Mouse (Mus musculus): ENCODE measurements around the gene Plch2. TPM values are rescaled to one million over a fixed set of nuclear protein-coding genes. Genes with fewer than 3 reads are reported as not detected.

Gene Plch2
- polyA plus RNA-seq, 1 experiment from 2014 or later = 27.4 TPM

DNA sequence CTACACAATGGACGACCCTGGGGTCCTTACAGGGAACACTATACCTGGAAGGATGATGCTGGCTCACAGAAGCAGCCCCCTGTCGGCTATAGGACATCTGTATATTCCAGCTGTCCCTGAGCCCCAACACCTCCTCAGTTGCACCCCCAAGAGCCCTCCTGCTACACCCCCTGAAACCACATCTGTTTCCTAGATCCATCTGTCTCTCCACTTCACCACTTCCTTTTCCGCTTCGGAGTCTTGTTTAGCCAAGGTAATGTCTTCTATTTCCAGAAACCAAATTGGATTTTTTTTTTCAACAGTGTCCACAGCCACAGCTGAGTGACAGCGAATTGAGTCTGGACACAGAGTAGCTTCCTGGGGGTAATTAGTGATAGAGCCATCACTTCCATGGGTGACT, 57.2 kb downstream of the Plch2 start:
- Histone ChIP-seq H3K9ac (ENCODE audit: low read length) (no peak overlapping the region), H3K4me2 (ENCODE audit: low read depth, low read length) (no peak overlapping the region), H3K27ac (ENCODE audit: low read length) (no peak overlapping the region), H3K4me1 (ENCODE audit: control insufficient read depth, insufficient read depth, low read length) (no peaks in the 10 kb centered on the region), H3K27me3 (ENCODE audit: control insufficient read depth, insufficient read depth, low read length) (no peaks in the 10 kb centered on the region), H3K9me3 (replicated peaks; ENCODE audit: control insufficient read depth, low read length) (no peaks in the 10 kb centered on the region), H3K36me3 (ENCODE audit: control insufficient read depth, insufficient read depth, low read length) (no peaks in the 10 kb centered on the region), H3K4me3 (replicated peaks; ENCODE audit: low read length) (no peak overlapping the region)
- no peak for ATAC-seq (ENCODE audit: insufficient read depth, low FRiP score)
- WGBS = 70% methylated on average over 5 of the region's 5 CpGs

DNA sequence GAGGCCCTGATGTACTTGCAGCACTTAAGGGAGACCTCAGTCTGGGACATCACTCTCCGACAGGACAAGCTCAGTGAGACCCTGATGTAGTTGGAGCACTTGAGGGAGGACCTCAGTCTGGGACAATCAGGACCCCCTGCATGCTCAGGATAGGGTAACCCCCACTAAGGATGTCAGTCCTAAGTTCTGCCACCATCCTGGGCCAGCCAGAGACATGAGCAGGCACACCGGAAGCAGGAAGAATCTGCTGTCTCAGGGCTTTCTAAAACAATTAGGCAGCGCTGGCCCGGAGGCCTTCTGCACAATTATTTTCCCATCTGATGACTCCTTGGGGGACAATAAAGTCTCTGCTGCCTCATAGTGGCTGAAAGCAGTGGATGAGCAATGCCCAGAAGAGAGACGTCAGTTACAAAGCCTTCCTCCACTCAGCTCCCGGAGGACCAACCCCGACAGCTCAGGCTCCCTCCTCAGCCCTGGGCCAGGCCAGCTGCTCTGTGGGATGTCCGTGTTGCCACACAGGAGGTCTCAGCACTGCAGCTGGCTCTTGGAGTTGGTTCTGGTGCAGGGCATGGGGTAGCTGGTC, 59.9 kb downstream of the Plch2 start:
- ATAC-seq (ENCODE audit: insufficient read depth, low FRiP score) = no peak

DNA sequence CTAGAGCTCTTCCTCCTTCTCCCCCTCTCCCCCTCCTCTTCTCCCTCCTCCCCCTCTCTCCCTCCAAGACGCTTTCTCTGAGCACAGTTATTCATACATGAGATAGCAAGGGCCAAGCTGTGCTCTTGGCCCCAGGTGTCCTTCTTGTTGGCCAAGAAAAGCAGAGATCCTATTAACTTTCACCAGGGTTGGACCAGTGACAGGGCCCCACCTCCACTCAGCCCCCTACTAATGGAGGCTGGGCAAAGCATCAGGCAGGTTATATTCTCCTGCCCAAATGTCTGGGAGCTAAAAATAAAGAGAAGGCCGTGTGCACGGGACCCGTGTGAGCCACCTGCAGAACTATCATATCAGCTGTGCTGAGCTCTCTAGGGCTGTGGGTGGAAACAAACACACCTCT, 61.7 kb downstream of the Plch2 start:
- H3K27me3 ChIP-seq (ENCODE audit: control insufficient read depth, insufficient read depth, low read length) = no peaks in the 10 kb centered on the region
- no peak overlapping the region for H3K27ac ChIP-seq (ENCODE audit: low read length)
- H3K9me3 ChIP-seq (replicated peaks; ENCODE audit: control insufficient read depth, low read length) = no peaks in the 10 kb centered on the region
- WGBS = 62% methylated on average over 4 of the region's 4 CpGs
- no peak overlapping the region for H3K9ac ChIP-seq (ENCODE audit: low read length)
- no peak overlapping the region for H3K4me3 ChIP-seq (replicated peaks; ENCODE audit: low read length)
- no peaks in the 10 kb centered on the region for H3K36me3 ChIP-seq (ENCODE audit: control insufficient read depth, insufficient read depth, low read length)
- H3K4me2 ChIP-seq (ENCODE audit: low read depth, low read length) = no peak overlapping the region
- no peaks in the 10 kb centered on the region for H3K4me1 ChIP-seq (ENCODE audit: control insufficient read depth, insufficient read depth, low read length)
- ATAC-seq (ENCODE audit: insufficient read depth, low FRiP score) = no peak

More for the DNA sequence above, 59.9 kb downstream of the Plch2 start:
- Histone ChIP-seq H3K4me3 (replicated peaks; ENCODE audit: low read length) (no peak overlapping the region), H3K4me2 (ENCODE audit: low read depth, low read length) (no peak overlapping the region), H3K36me3 (ENCODE audit: control insufficient read depth, insufficient read depth, low read length) (no peaks in the 10 kb centered on the region), H3K27me3 (ENCODE audit: control insufficient read depth, insufficient read depth, low read length) (no peaks in the 10 kb centered on the region), H3K27ac (ENCODE audit: low read length) (no peak overlapping the region), H3K9ac (ENCODE audit: low read length) (no peak overlapping the region), H3K4me1 (ENCODE audit: control insufficient read depth, insufficient read depth, low read length) (no peaks in the 10 kb centered on the region), H3K9me3 (replicated peaks; ENCODE audit: control insufficient read depth, low read length) (no peaks in the 10 kb centered on the region)
- WGBS = 52% methylated on average over 8 of the region's 8 CpGs

DNA sequence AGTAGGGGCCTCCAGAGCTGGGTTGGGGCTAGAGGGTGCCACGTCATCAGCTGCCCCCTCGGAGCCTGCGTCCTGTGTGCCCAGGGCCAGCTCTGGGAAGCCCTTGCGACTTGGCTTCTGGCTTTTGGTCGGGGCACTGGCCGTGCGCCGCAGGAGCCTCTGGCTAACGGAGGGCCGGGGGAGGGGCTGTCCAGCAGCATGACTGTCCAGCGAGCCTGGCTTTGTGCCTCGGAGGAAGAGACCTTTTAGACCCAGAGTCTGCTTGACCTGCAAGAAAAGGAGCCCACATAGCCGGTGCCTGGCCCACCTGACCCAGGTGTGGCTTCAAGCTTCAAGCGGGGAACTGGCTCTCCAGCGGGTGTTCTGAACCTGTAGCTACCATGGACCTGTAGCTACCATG, 69.8 kb downstream of the Plch2 start:
- Histone ChIP-seq H3K4me3 (replicated peaks; ENCODE audit: low read length) (no peak overlapping the region), H3K27me3 (ENCODE audit: control insufficient read depth, insufficient read depth, low read length) (no peaks in the 10 kb centered on the region), H3K4me2 (ENCODE audit: low read depth, low read length) (no peak overlapping the region), H3K9me3 (replicated peaks; ENCODE audit: control insufficient read depth, low read length) (no peaks in the 10 kb centered on the region), H3K4me1 (ENCODE audit: control insufficient read depth, insufficient read depth, low read length) (0 out of 2 replicates have a peak, but pooled peaks cover 6% of the 10 kb centered on the region), H3K27ac (ENCODE audit: low read length) (no peak overlapping the region), H3K9ac (ENCODE audit: low read length) (no peak overlapping the region), H3K36me3 (ENCODE audit: control insufficient read depth, insufficient read depth, low read length) (no peaks in the 10 kb centered on the region)
- WGBS = 78% methylated on average over 15 of the region's 15 CpGs
- no peak for ATAC-seq (ENCODE audit: insufficient read depth, low FRiP score)

DNA sequence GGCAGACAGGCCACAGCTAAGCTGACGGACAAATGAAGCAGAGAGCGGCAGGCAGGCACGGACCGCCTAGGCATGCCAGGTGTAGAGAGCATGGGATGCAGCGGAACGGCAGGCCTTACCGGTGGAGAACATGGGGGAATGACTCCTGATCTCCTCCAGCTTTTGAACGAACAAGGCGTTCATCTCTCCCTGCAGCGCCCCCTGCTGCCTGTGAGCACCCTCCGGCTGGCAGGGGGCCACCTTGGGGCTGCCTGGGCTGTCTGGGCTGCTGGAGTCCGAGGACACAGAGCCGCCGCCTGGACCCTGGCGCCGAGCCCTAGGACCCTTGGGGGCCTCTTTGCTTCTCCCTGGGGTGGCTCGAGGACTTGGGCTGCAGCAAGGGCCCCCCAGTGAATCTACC, 70.5 kb downstream of the Plch2 start:
- Histone ChIP-seq H3K9ac (ENCODE audit: low read length) (peak overlapping the region; percentile 47; the same call in 1 of the 2 replicates), H3K4me2 (ENCODE audit: low read depth, low read length) (0 out of 2 replicates have a peak overlapping the region, but pooled peaks have one; percentile 11), H3K4me3 (replicated peaks; ENCODE audit: low read length) (no peak overlapping the region), H3K9me3 (replicated peaks; ENCODE audit: control insufficient read depth, low read length) (no peaks in the 10 kb centered on the region), H3K36me3 (ENCODE audit: control insufficient read depth, insufficient read depth, low read length) (no peaks in the 10 kb centered on the region), H3K27me3 (ENCODE audit: control insufficient read depth, insufficient read depth, low read length) (no peaks in the 10 kb centered on the region), H3K27ac (ENCODE audit: low read length) (no peak overlapping the region), H3K4me1 (ENCODE audit: control insufficient read depth, insufficient read depth, low read length) (0 out of 2 replicates have a peak, but pooled peaks cover 6% of the 10 kb centered on the region)
- WGBS = 19% methylated on average over 17 of the region's 17 CpGs
- no peak for ATAC-seq (ENCODE audit: insufficient read depth, low FRiP score)

DNA sequence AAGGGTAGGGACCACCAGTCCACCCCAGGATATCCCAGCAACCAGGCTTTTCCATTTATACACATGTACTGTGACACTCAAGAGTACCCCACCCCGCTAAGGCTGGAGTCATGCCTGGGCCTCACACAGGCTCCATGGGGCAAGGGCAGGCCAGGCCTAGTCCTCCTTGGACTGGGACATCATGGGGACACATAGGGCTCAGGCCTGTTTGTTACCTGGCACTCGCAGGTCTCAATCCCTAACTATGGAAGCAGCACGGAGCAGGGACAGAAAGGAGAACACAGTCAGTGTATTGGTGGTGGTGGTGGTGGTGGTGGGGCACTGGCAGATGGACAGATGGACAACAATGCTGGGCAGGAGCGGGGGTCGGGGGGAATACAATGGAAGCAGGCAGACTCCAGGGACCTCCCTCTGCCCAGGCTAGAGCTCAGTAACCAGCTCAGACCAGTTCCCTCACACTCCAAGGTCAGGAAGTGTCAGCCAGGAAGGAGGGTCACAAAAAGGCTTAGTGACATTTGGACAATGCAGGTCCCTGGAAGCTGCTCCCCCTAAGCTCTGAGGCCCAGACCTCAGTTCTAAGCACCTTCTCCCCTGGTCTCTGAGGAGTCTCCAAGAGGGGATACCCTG, 71.3 kb downstream of the Plch2 start:
- H3K4me2 ChIP-seq (ENCODE audit: low read depth, low read length) = no peak overlapping the region
- 85% methylated on average over 5 of the region's 5 CpGs for WGBS
- H3K9ac ChIP-seq (ENCODE audit: low read length) = peak overlapping the region; percentile 47; the same call in 1 of the 2 replicates
- 0 out of 2 replicates have a peak, but pooled peaks cover 6% of the 10 kb centered on the region for H3K4me1 ChIP-seq (ENCODE audit: control insufficient read depth, insufficient read depth, low read length)
- H3K27me3 ChIP-seq (ENCODE audit: control insufficient read depth, insufficient read depth, low read length) = no peaks in the 10 kb centered on the region
- H3K27ac ChIP-seq (ENCODE audit: low read length) = no peak overlapping the region
- no peak for ATAC-seq (ENCODE audit: insufficient read depth, low FRiP score)
- H3K4me3 ChIP-seq (replicated peaks; ENCODE audit: low read length) = no peak overlapping the region
- H3K36me3 ChIP-seq (ENCODE audit: control insufficient read depth, insufficient read depth, low read length) = no peaks in the 10 kb centered on the region
- H3K9me3 ChIP-seq (replicated peaks; ENCODE audit: control insufficient read depth, low read length) = no peaks in the 10 kb centered on the region

DNA sequence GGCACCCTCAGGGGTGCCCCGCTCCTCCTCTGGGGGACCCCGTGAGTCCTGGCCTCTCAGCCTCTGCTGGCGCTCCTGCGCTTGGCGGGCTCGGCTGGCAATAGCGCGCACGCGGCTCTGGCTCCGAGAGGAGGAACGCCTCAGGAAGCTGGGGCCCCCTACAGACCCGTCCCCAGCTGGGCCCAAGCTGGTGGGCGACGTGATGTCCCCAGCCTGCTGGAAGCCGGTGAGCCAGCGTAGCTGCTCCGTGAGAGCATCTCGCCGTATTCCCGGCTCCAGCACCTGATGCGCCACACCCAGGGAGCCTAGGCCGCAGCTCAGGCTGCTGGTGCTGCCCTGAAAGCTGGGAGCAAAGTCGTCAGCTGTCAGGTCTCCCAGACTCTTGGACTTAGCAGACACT, 72.8 kb downstream of the Plch2 start:
- Histone ChIP-seq H3K9me3 (replicated peaks; ENCODE audit: control insufficient read depth, low read length) (no peaks in the 10 kb centered on the region), H3K4me3 (replicated peaks; ENCODE audit: low read length) (no peak overlapping the region), H3K27me3 (ENCODE audit: control insufficient read depth, insufficient read depth, low read length) (no peaks in the 10 kb centered on the region), H3K4me1 (ENCODE audit: control insufficient read depth, insufficient read depth, low read length) (0 out of 2 replicates have a peak, but pooled peaks cover 6% of the 10 kb centered on the region), H3K36me3 (ENCODE audit: control insufficient read depth, insufficient read depth, low read length) (no peaks in the 10 kb centered on the region; the same call in 1 of the 2 replicates), H3K4me2 (ENCODE audit: low read depth, low read length) (no peak overlapping the region), H3K27ac (ENCODE audit: low read length) (no peak overlapping the region), H3K9ac (ENCODE audit: low read length) (peak overlapping the region; percentile 5; the same call in 1 of the 2 replicates)
- no peak for ATAC-seq (ENCODE audit: insufficient read depth, low FRiP score)
- 26% methylated on average over 24 of the region's 24 CpGs for WGBS

DNA sequence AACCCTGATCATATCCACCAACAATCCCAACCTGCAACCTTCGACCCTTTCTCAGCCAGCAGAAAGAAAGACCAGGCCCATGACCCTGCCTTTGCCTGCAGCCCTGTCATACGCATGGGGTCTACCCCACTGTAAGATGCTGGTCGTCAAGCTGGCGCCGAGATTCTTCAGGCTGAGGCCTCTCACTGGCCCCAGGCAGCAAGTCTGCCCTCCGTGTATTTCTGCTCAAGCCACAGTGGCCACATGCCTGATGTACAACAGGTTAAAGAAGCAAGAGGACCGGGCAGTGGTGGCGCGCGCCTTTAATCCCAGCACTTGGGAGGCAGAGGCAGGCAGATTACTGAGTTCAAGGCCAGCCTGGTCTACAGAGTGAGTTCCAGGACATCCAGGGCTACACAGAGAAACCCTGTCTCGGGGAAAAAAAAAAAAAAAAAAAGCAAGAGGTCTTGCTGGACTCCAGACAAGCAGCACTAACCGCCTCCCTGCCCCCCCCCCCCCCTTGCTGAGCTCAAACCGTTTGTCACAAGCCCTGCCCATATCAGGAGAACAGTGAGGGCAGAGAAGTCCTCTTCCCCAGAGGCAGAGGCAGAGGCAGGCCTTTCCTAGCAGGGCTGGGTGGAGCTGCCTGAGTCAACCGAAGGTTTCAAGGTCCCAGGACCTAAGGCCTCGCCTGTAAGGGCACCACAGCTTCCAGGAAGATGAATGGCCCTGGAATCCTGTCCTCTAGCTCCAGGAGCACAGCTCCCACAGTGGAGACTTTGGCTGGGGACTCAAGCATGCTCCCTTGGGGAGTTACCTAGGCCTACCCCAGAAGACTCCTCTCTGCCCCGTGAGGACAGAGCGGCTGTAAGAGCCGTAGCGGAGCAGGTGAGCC, 74.1 kb downstream of the Plch2 start:
- no peaks in the 10 kb centered on the region for H3K9me3 ChIP-seq (replicated peaks; ENCODE audit: control insufficient read depth, low read length)
- no peaks in the 10 kb centered on the region for H3K27me3 ChIP-seq (ENCODE audit: control insufficient read depth, insufficient read depth, low read length)
- H3K4me3 ChIP-seq (replicated peaks; ENCODE audit: low read length) = no peak overlapping the region
- H3K4me1 ChIP-seq (ENCODE audit: control insufficient read depth, insufficient read depth, low read length) = 0 out of 2 replicates have a peak, but pooled peaks cover 6% of the 10 kb centered on the region
- ATAC-seq (ENCODE audit: insufficient read depth, low FRiP score) = no peak
- WGBS = 67% methylated on average over 18 of the region's 19 CpGs
- H3K4me2 ChIP-seq (ENCODE audit: low read depth, low read length) = no peak overlapping the region
- H3K9ac ChIP-seq (ENCODE audit: low read length) = no peak overlapping the region
- H3K27ac ChIP-seq (ENCODE audit: low read length) = no peak overlapping the region
- peaks cover 11% of the 10 kb centered on the region; the same call in 1 of the 2 replicates for H3K36me3 ChIP-seq (ENCODE audit: control insufficient read depth, insufficient read depth, low read length)

DNA sequence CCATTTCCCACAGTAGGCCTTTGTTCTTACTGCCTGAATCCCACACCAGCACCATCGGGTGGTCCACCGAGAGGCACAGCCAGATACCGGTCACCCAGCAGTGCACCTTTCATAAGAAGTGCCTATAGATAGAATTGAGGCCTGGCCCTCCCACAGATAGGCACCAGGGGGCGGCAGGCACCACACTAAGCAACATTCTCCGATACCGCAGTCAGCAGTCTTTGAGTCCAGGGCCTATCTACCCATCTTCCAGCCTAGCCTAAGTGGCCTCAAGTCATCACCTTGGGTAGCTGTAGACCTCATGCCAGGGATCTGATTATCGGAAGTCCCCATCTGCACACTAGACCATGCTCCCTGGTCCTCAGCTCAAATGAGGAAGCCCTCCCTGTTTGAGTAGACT, 75.1 kb downstream of the Plch2 start:
- WGBS = 43% methylated on average over 7 of the region's 7 CpGs
- peaks cover 11% of the 10 kb centered on the region; the same call in 1 of the 2 replicates for H3K36me3 ChIP-seq (ENCODE audit: control insufficient read depth, insufficient read depth, low read length)

More for the DNA sequence above, 75.1 kb downstream of the Plch2 start:
- H3K27me3 ChIP-seq (ENCODE audit: control insufficient read depth, insufficient read depth, low read length) = no peaks in the 10 kb centered on the region
- no peak overlapping the region for H3K4me3 ChIP-seq (replicated peaks; ENCODE audit: low read length)
- H3K9me3 ChIP-seq (replicated peaks; ENCODE audit: control insufficient read depth, low read length) = no peaks in the 10 kb centered on the region
- H3K4me2 ChIP-seq (ENCODE audit: low read depth, low read length) = no peak overlapping the region
- H3K9ac ChIP-seq (ENCODE audit: low read length) = no peak overlapping the region; the same call in 1 of the 2 replicates
- ATAC-seq (ENCODE audit: insufficient read depth, low FRiP score) = peak; percentile 22; the same call in 1 of the 2 replicates
- 0 out of 2 replicates have a peak, but pooled peaks cover 6% of the 10 kb centered on the region for H3K4me1 ChIP-seq (ENCODE audit: control insufficient read depth, insufficient read depth, low read length)
- no peak overlapping the region for H3K27ac ChIP-seq (ENCODE audit: low read length)

Data from stomach, embryonic 16.5 days (tissue).